Mouse (Mus musculus) kidney, postnatal 4 days (tissue): Measurements from ENCODE around the gene Platr17.
A peak's percentile ranks its signal among the peaks of the same experiment; 100 is the strongest.
"Not testable (repeated sequence)": the region's sequence is repeated elsewhere in the genome, so short reads cannot be mapped to it uniquely, and the experiment has no call there.

Experiments used
- DNase-seq, 2 experiments: peaks; one replicate each; pipeline ENCODE4 v3.0.0; 2021; ENCODE audit warnings: mixed read lengths in 2 of 2

The Platr17 gene

GRCm38 (mm10) chr17:33903911-33904651 lies 854 bp upstream of the Platr17 start:
- not testable (repeated sequence) for DNase-seq

DNA sequence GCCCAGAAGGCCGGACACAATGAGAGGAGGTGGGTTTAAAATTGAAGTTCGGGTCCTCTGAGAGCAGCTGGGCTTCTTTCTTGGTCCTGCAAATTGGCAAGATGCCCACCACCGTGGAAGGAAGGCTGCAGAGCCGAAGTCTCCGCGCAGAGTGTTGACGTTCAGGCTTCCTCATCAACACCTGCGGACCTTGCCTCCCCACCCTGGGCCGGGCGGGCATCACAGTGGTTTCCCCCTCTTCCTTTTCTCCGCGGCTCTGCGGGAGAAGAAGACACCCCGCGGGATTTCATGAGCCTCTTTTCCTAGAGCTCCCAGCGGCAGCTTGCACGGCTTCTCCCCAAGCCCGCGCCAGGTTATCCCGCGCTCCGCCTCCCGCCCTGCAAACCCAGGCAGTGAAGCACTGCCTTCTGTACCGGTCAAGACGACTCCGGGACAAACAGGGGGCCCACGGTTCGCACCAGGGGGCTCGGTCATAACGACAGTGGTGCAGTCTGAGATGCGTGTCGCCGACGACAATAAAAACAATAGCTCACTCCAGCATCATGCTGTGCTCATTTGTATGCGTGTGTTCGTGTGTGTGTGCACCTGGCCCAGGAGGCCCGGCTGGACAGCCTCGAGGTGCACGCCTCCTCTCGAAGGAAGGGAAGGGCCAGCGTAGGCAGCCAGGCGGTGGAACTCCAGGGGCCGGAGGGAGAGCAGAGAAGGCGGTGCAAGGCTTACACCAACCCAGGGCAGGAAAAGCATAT lies 3.6 kb downstream of the Platr17 start:
- peak; percentile 60 to 74 for DNase-seq

- peak; percentile 99 to 100 for DNase-seq
Observed at GRCm38 (mm10) chr17:33909077-33909868, 4.3 kb downstream of the Platr17 start, which contains the start of gene Daxx. Daxx (plus strand) TSS chr17:33909414.

DNA sequence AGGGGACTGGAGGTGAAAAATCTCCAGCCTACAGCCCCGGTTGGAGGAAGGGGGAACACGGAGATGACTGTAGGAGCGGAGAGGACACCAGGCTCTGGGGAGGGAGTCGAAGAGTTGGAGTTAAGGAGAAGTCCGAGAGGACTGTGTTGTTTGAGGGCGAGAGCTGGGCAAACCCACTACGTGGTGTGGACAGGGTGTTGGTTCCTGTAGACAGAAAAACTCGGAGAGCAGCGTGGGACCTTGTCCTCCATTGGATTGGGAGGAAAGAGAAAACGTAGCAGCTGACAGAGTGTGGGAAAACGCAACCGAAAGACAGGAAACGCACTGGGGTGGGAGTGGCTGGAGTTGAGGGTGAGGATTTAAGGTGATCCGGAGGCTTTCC lies 4.9 kb downstream of the Platr17 start:
- peak; percentile 55 to 70 for DNase-seq

DNA sequence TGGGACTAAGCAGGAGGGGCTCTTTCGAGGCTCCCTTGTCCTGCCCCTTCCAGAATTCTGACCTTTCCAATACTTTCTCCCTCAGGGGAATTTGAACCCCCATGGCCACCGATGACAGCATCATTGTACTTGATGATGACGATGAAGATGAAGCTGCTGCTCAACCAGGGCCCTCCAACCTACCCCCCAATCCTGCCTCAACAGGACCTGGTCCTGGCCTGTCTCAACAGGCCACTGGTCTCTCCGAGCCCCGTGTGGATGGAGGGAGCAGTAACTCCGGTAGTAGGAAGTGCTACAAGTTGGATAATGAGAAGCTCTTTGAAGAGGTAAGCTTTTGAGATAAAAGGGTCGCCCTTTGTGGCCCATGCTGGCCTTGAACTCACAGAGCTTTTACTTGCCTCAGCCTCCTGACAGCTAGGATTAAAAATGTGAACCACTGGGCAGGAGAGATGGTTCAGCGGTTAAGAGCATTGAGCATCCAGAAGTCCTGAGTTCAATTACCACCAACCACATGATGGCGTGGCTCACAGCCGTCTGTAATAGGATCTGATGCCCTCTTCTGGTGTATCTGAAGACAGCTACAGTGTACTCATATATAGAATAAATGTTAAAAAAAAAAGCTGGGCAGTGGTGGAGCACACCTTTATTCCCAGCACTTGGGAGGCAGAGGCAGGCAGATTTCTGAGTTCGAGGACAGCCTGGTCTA lies 5.6 kb downstream of the Platr17 start:
- DNase-seq = no peak

- no peak for DNase-seq
Observed at GRCm38 (mm10) chr17:33911052-33911812, 6.3 kb downstream of the Platr17 start.

DNA sequence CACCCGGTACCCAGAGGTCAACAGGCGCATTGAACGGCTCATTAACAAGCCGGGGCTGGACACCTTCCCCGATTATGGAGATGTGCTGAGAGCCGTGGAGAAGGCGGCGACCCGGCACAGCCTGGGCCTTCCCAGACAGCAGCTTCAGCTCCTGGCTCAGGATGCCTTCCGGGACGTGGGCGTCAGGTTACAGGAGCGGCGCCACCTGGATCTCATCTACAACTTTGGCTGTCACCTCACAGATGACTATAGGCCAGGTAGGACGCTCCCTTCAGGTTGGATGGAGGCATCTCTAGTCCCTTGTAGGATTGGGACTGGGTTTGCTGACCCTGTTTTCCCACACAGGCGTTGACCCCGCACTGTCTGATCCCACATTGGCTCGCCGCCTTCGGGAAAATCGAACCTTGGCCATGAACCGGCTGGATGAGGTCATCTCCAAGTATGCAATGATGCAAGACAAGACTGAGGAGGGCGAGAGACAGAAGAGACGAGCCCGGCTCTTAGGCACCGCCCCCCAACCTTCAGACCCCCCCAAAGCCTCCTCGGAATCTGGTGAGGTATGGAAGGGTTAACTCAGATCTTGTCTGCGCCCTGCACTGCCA lies 7.0 kb downstream of the Platr17 start:
- DNase-seq = no peak

DNA sequence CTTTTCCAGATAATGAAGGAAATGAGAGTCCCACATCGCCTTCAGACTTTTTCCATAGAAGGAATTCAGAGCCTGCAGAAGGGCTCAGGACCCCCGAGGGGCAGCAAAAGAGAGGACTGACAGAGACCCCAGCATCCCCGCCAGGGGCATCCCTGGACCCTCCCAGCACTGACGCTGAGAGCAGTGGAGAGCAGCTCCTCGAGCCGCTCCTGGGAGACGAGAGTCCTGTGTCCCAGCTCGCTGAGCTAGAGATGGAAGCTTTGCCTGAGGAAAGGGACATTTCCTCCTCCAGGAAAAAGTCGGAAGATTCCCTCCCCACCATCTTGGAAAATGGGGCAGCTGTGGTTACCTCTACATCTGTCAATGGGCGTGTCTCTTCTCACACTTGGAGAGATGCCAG lies 8.3 kb downstream of the Platr17 start:
- DNase-seq = no peak

GRCm38 (mm10) chr17:33913905-33914304 lies 9.0 kb downstream of the Platr17 start:
- no peak for DNase-seq

- DNase-seq = no peak
Observed at GRCm38 (mm10) chr17:33914969-33915391, 10.0 kb downstream of the Platr17 start.

DNA sequence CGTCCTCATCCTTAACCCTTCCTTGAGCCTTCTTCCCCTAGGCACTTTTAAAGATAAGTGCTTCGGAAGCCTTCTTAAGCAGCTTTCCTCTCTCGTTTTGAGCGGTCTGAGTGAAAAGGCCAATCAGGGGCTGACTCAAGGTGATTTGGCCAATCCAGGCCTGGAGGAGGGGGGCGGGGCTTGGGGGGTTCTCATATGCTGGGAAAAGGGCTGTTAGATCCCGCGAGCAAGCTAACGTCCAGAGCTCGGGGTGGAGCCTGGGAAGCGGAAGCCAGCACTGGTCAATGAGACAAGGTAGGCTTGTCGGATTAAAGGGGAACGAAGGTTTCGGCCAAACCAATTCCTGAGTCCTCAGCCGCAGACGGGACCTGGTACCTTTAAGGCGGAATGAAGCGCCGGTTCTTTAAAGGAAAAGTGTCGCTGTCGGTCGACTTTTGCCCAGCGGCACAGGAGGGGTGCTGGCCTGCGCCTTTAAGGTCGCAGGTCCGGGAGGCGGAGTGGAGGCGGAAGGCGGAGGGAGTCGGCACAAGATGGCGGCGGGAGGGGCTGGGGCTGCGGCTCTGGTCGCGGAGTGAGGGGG lies 10.8 kb downstream of the Platr17 start, which contains the start of the genes Tapbp and Zbtb22:
Gene Tapbp (plus strand): TSS at position 229 of the 580 bp plus-strand sequence.
Gene Zbtb22 (plus strand): TSS at position 234 of the 580 bp plus-strand sequence.
- peak; percentile 97 to 99 for DNase-seq

DNA sequence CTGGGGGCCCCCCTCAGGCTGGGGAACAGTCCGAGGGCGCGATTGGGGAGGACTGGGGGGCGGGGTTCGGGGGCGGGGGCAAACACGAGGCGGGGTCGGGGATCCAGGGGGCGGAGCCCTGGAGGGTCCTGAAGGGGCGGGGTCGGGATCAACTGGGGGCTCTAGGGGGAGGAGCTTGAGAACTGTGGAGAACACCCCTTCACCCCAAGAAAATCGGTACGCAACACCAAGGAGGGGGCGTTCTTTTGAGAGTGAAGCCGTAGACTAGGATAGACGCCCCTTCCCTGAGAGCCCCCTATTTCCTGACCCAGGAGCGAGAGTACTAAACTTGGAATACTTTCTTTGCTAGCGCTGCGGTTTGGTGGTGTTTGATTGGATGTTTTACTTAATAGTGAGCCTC lies 11.4 kb downstream of the Platr17 start:
- DNase-seq = no peak

- DNase-seq = peak in 1 of 2 experiments; percentile 41
Observed at GRCm38 (mm10) chr17:33916847-33917655, 12.1 kb downstream of the Platr17 start.

DNA sequence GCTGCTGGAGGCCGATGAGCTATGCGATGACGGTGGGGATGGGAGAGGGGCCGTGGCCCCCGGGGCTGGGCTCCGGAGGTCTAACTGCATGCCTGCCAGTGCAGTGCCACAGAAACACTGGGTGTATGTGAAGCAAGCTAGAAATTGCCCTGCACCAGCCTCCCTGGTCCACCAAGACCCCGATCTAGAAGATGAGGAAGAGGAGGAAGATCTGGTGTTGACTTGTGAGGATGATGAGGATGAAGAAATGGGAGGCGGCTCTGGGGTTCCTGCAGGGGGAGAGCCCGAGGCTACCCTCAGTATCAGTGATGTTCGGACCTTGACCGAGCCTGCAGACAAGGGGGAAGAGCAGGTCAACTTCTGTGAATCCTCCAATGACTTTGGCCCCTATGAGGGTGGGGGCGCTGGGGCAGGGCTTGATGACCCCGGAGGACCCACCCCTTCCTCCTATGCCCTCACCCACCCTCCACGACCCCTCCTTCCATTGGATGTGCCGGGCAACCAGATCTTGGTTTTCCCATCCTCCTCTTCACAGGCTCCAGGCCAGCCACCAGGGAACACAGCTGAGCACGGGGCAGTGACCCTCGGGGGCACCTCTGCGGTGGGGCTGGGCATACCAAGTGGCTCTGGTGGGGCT lies 12.8 kb downstream of the Platr17 start:
- DNase-seq = no peak

DNA sequence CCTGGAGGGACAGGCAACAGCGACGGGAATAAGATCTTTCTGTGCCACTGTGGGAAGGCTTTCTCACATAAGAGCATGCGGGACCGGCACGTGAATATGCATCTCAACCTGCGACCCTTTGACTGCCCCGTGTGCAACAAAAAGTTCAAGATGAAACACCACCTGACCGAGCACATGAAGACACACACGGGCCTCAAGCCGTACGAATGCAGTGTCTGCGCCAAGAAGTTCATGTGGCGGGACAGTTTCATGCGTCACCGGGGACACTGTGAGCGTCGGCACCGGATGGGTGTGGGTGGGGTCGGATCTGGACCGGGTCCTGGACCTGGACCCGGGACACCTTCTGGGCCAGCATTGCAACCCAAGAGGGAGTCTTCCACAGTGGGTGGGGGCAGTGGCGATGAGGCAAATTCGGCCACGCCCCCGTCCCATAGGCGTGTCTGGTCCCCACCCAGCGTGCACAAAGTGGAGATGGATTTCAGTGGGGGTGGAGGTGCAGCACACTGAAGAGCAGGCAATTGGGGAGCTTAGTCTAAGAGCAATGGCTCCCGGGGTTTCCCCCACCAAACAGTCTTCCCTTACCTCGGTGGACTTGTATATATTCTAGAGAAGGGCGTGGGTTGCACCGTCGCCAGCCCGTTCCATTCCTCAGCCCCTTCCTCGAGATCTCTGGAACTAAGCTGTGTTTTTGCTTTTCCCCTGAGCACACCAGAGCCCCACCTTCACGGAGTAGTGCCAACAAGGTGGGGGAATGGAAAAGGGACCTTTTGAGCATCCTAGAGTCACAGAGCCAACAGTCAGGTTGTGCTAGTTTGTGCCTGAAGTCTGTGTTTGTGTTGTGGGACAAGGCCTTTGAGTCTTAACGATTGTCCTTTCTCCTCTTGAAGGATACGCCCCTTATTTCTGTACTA lies 13.6 kb downstream of the Platr17 start:
- DNase-seq = peak; percentile 30 to 37

DNA sequence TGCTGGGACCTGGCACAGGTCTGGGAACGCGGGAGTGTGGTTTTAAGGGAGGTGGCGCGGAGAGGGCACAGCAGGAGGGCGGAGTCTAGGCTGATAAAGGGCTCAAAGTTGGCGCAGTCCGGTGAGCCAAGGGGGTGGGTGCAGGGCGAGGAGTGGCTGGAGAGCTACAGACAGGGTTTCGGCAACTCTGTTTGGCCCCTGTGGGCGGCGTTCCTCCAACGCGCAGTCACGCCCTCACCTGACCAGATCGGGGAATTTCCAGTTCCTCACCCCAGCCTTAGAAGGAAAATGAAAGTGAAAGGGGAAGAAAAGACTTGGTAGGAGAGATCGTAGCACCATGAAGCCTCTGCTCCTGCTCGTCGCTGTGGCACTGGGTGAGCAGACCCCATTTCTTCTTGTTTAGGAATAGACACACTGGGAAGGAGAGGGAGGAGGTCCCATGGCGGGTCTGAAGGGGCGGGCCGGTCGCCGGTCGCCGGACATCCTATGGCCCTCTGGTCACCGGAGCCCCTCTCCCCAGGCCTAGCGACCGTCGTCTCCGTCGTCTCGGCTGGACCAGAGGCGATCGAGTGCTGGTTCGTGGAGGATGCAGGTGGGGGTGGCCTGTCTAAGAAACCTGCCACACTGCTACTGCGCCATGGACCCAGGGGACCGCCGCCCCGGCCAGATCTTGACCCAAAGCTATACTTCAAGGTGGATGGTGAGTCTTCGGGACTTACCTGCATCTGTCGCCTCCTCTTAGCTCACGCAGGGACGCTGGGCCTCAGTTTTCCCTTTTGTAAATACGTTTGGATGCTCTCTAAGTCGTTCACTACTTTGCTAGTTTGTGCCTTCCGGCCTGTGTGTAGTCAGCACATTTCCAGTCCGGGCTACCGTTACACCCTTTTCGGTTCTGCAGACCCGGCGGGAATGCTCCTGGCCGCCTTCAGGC lies 14.7 kb downstream of the Platr17 start:
- peak; percentile 81 to 89 for DNase-seq
